Mouse (Mus musculus) lung, embryonic 14.5 days (tissue): ENCODE measurements around the gene Ltb. TPM values are rescaled to one million over a fixed set of nuclear protein-coding genes. Genes with fewer than 3 reads are reported as not detected.

Experiments
- ATAC-seq: fragments of 200-750 bp; cut with Nextera tagmentation; 2 replicates; pipeline ENCODE4 v1.8.0; 2017; ENCODE audit warnings: mild to moderate bottlenecking, moderate TSS enrichment, moderate library complexity; ENCODE audit not compliant: insufficient read depth
- DNase-seq: peaks from one replicate; pipeline ENCODE4 v3.0.0-alpha.2; 2015
- H3K27ac ChIP-seq: fragments of 300-500 bp; sonication (generic); 2 replicates; pipeline ENCODE4 v1.5.1; 2014; ENCODE audit warnings: low read depth, mild to moderate bottlenecking, moderate library complexity
- H3K27me3 ChIP-seq: fragments of 300-500 bp; sonication (generic); 2 replicates; pipeline ENCODE4 v1.6.1; 2014; ENCODE audit warnings: low read length, control low read depth; ENCODE audit not compliant: insufficient read depth
- H3K36me3 ChIP-seq: fragments of 300-500 bp; sonication (generic); 2 replicates; pipeline ENCODE4 v1.6.1; 2014; ENCODE audit warnings: control low read depth; ENCODE audit not compliant: insufficient read depth
- H3K4me1 ChIP-seq: fragments of 300-500 bp; sonication (generic); 2 replicates; pipeline ENCODE4 v1.6.1; 2014; ENCODE audit warnings: antibody characterized with exemption, control low read depth; ENCODE audit not compliant: insufficient read depth
- H3K4me2 ChIP-seq: fragments of 300-500 bp; sonication (generic); 2 replicates; pipeline ENCODE4 v1.6.1; 2014; ENCODE audit warnings: mild to moderate bottlenecking
- H3K4me3 ChIP-seq: fragments of 300-500 bp; sonication (generic); 2 replicates; pipeline ENCODE4 v1.5.1; 2014; ENCODE audit warnings: low read depth, low read length
- H3K9ac ChIP-seq: fragments of 300-500 bp; sonication (generic); 2 replicates; pipeline ENCODE4 v1.6.1; 2014
- H3K9me3 ChIP-seq: fragments of 300-500 bp; sonication (generic); 2 replicates; pipeline ENCODE4 v1.6.1; 2016; ENCODE audit warnings: low read depth, low read length, control low read depth
- CTCF ChIP-seq: IDR thresholded peaks from 2 replicates; pipeline ENCODE4 v1.5.1; 2016; ENCODE audit warnings: antibody characterized with exemption, low read depth
- WGBS: fragments of 180-500 bp; shearing (Covaris S2); extraction: QIAGEN DNeasy Blood & Tissue Kit; methylation state at CpG from one replicate; pipeline ENCODE4 v1.1.7; 2014; 5-methylcytosine and 5-hydroxymethylcytosine counted together
- microRNA-seq: library from miRNA; unstranded; fragments of <30 nt; microRNA quantifications from one replicate; pipeline ENCODE4, GENCODE M21; 2016; ENCODE audit warnings: borderline number of aligned reads
- polyA plus RNA-seq: library from polyadenylated mRNA; unstranded; fragments of >200 nt; fragmentation: Nextera tagmentation; extraction: Ambion mirVana; gene quantifications from 2 replicates; pipeline ENCODE4 v1.2.1, GENCODE M21; 2014

Ltb gene
- polyA plus RNA-seq, 1 experiment from 2014 or later: not detected

DNA sequence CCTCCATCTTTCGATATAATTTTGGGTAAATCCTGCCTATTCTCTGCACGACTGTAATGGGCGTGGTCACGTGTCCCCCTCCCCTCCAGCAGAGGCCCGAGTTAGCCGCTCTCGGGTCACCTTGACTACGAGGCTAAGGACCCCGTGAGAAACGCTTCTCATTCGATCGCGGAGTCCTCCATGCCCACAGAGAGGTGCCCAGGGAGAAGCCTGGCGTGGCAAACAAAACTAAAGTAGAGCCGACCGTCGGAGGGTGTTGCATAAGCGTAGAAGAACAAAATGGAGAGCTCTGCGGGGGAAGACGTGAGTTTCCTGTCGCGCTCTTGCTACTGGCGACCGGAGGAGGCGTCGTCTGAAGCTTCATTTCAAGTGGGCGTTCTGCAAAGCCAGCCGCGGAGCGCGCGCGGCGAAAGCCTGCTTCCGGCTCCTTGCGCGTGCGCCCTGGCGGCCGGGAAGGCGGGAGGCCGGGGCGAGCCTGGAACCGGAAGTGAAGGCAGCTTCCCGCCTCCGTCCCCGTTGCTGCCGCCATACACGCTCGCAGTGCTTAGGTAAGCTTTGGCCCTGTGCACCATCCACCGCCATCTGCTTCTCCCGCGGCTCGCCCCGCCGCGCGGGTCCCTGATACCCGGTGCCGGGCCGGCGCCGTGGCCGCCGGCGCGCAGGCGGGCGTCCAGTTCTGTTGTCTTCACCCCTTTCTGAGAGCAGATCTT, 47.2 kb downstream of the Ltb start, which contains the start of gene Ddx39b:
Ddx39b (plus strand) TSS at position 442 of the 710 bp plus-strand sequence.
- DNase-seq (peak; percentile 98), ATAC-seq (peak; percentile 90)
- TF ChIP-seq CTCF: no peak
- H3K9me3 ChIP-seq: no peaks in the 10 kb centered on the region
- H3K9ac ChIP-seq: peak within 1 kb of the TSS; percentile 100
- peak within 1 kb of the TSS; percentile 97 for H3K4me3 ChIP-seq
- peaks cover 14% of the 10 kb centered on the region for H3K4me1 ChIP-seq
- H3K36me3 ChIP-seq: peaks cover 37% of the 10 kb centered on the region
- no peaks in the 10 kb centered on the region for H3K27me3 ChIP-seq
- peak within 1 kb of the TSS; percentile 100 for H3K27ac ChIP-seq
- H3K4me2 ChIP-seq: peak within 1 kb of the TSS; percentile 85
- under 1% methylated on average over 69 of the region's 69 CpGs for WGBS

DNA sequence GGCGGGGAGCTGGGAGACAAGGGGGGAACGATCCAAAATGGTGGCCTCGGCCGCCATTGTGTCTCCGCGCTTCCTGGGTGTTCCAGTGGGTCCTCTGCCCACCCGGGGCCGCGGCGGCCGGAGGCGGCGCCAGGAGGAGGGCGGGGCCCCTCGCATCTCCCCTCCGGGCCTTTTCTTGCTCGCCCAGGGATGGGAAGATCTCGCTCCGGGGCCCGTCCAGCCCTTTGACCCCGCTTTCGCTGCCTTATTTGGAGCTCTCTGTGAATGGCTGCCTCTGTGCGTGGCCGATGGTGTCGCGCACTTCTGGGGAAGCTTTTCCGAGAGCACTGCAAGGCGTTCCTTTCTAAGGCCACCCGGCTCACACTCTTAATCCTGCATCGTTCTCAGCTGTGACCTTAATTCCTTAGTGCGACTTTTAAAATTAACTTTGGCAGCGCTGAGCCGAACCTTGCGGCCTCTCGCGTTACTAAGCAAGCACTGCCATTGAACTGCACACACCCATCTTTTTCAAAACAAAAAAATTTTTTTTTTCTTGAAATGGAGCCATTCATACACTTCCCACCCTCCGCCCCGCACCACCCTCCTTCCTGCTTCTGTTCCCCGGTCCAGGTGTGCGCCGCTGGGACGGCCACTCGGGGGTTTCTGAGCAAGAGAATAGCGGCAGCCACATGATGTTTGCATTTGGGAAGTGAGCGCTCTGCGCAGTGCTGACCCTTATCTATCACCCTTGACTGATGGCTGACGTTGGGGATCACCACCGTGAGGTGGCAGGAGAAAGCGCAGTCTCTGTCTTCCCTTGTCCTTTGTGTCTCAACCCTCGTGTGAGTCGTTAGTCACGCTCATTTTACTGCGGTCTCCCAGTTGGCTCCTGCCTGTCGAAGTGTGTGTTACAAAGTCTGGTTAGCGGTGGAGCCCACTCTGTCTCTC, 48.0 kb downstream of the Ltb start:
- H3K4me1 ChIP-seq: peaks cover 14% of the 10 kb centered on the region
- peak overlapping the region; percentile 100 for H3K27ac ChIP-seq
- peak overlapping the region; percentile 100 for H3K9ac ChIP-seq
- peak; percentile 25 for TF ChIP-seq CTCF
- ATAC-seq (peak; percentile 55), DNase-seq (peak; percentile 84)
- no peaks in the 10 kb centered on the region for H3K27me3 ChIP-seq
- peak overlapping the region; percentile 85 for H3K4me2 ChIP-seq
- H3K9me3 ChIP-seq: no peaks in the 10 kb centered on the region
- under 1% methylated on average over 50 of the region's 55 CpGs for WGBS
- H3K36me3 ChIP-seq: peaks cover 45% of the 10 kb centered on the region
- peak overlapping the region; percentile 97 for H3K4me3 ChIP-seq

DNA sequence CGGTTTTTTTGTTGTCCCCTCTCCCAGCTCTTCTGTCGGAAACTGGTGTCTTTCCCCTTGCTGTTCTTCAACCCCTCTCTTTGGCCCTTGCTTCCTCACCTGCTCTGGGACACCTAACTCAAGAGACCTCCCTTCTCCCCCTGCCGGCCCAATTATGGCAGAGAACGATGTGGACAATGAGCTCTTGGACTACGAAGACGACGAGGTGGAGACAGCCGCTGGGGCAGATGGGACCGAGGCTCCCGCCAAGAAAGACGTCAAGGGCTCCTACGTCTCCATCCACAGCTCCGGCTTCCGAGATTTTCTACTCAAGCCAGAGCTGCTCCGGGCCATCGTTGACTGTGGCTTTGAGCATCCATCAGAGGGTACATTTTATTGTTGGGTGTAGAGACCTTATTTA, 48.8 kb downstream of the Ltb start:
- under 1% methylated on average over 16 of the region's 16 CpGs for WGBS
- peak; percentile 48 for TF ChIP-seq CTCF
- no peaks in the 10 kb centered on the region for H3K9me3 ChIP-seq
- peak overlapping the region; percentile 100 for H3K9ac ChIP-seq
- peak; percentile 76 for DNase-seq
- no peaks in the 10 kb centered on the region for H3K27me3 ChIP-seq
- ATAC-seq: no peak
- peaks cover 51% of the 10 kb centered on the region for H3K36me3 ChIP-seq
- H3K4me2 ChIP-seq: peak overlapping the region; percentile 85
- H3K4me1 ChIP-seq: peaks cover 14% of the 10 kb centered on the region
- peak overlapping the region; percentile 97 for H3K4me3 ChIP-seq
- H3K27ac ChIP-seq: peak overlapping the region; percentile 100

DNA sequence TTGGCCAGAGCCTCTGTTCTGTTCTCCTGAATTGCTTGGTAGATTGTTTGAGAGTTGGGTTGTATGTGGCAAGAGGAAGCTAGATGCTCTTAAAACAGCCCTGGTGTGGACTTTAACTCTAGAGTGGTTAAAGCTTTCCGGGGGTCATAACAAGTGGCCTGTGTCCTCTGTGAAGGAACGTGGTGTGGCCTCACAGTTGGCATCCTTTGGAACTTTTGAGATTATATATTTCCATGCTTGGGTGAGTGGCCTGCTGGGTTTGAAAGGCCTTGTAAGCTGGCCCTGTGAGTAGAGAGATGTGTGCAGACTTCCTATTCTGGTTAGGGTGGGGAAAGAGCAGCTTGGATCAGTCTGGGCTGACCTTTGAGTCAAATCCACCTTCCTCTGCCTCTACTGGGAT, 50.8 kb downstream of the Ltb start:
- Histone ChIP-seq H3K4me2 (peak overlapping the region; percentile 85), H3K4me1 (peaks cover 14% of the 10 kb centered on the region), H3K4me3 (peak overlapping the region; percentile 97), H3K9me3 (no peaks in the 10 kb centered on the region), H3K36me3 (peaks cover 70% of the 10 kb centered on the region), H3K9ac (peak overlapping the region; percentile 100), H3K27ac (no peak overlapping the region), H3K27me3 (no peaks in the 10 kb centered on the region)
- DNase-seq: no peak
- 65% methylated on average over 2 of the region's 2 CpGs for WGBS
- no peak for ATAC-seq
- no peak for TF ChIP-seq CTCF

Small RNA genes lying within 50 kb of the gene (microRNA-seq; reads per million reads assigned to microRNA genes)
- gene Mir6973a: not detected
- not detected for gene Mir6974
- 2.9 reads per million, percentile 7 among the genes with 10 or more reads in this experiment for gene Mir6975

Other genes with a start within 250 kb of the Ltb start
- 0.16 and 0.35 TPM in 2 replicates for gene Hspa1b, start 235.2 kb upstream of the Ltb start, polyA plus RNA-seq
- gene Gm20481, start 224.5 kb upstream of the Ltb start, polyA plus RNA-seq: 1.3 TPM in 1 of 2 replicates, not detected in the other
- 2.0 and 2.1 TPM in 2 replicates for gene Hspa1a, start 222.3 kb upstream of the Ltb start, polyA plus RNA-seq
- 0.83 and 1.1 TPM in 2 replicates for gene Hspa1l, start 221.7 kb upstream of the Ltb start, polyA plus RNA-seq
- 241 and 265 TPM in 2 replicates for gene Lsm2, start 212.6 kb upstream of the Ltb start, polyA plus RNA-seq
- 135 and 161 TPM in 2 replicates for gene Vars, start 193.5 kb upstream of the Ltb start, polyA plus RNA-seq
- gene Vwa7, start 177.9 kb upstream of the Ltb start, polyA plus RNA-seq: 0.11 and 0.47 TPM in 2 replicates
- gene Sapcd1, start 166.4 kb upstream of the Ltb start, polyA plus RNA-seq: 16.1 and 17.2 TPM in 2 replicates
- gene Msh5, start 147.7 kb upstream of the Ltb start, polyA plus RNA-seq: 4.2 and 4.6 TPM in 2 replicates
- gene Clic1, start 144.5 kb upstream of the Ltb start, polyA plus RNA-seq: 67.1 and 73.6 TPM in 2 replicates
- gene Ddah2, start 135.4 kb upstream of the Ltb start, polyA plus RNA-seq: 319 and 338 TPM in 2 replicates
- 0.38 TPM in 1 of 2 replicates, not detected in the other for gene Ly6g6c, start 129.1 kb upstream of the Ltb start, polyA plus RNA-seq
- 0.95 and 1.4 TPM in 2 replicates for gene Mpig6b, start 128.3 kb upstream of the Ltb start, polyA plus RNA-seq
- gene Ly6g6e, start 117.5 kb upstream of the Ltb start, polyA plus RNA-seq: 0.39 and 0.43 TPM in 2 replicates
- 2.7 and 4.0 TPM in 2 replicates for gene Ly6g6d, start 116.4 kb upstream of the Ltb start, polyA plus RNA-seq
- 0.49 and 0.96 TPM in 2 replicates for gene Ly6g6f, start 108.8 kb upstream of the Ltb start, polyA plus RNA-seq
- 79.7 and 80.9 TPM in 2 replicates for gene Abhd16a, start 105.2 kb upstream of the Ltb start, polyA plus RNA-seq
- not detected in 2 replicates for gene Ly6g5c, start 86.2 kb upstream of the Ltb start, polyA plus RNA-seq
- gene Ly6g5b, start 79.0 kb upstream of the Ltb start, polyA plus RNA-seq: 1.1 TPM in 2 replicates
- 18.3 and 19.0 TPM in 2 replicates for gene Gpank1, start 73.0 kb upstream of the Ltb start, polyA plus RNA-seq
- 288 and 291 TPM in 2 replicates for gene Csnk2b, start 72.4 kb upstream of the Ltb start, polyA plus RNA-seq
- 6.8 and 7.6 TPM in 2 replicates for gene D17H6S53E, start 68.1 kb upstream of the Ltb start, polyA plus RNA-seq
- 0.31 and 0.67 TPM in 2 replicates for gene Apom, start 62.4 kb upstream of the Ltb start, polyA plus RNA-seq
- gene Bag6, start 59.3 kb upstream of the Ltb start, polyA plus RNA-seq: 65.9 and 69.1 TPM in 2 replicates
- gene Prrc2a, start 29.5 kb upstream of the Ltb start, polyA plus RNA-seq: 210 and 238 TPM in 2 replicates
- gene Aif1, start 18.4 kb upstream of the Ltb start, polyA plus RNA-seq: 6.0 and 11.9 TPM in 2 replicates
- 11.6 and 14.1 TPM in 2 replicates for gene Lst1, start 6.0 kb upstream of the Ltb start, polyA plus RNA-seq
- gene Tnf, start 7.6 kb downstream of the Ltb start, polyA plus RNA-seq: 0.12 and 0.21 TPM in 2 replicates
- gene Lta, start 10.9 kb downstream of the Ltb start, polyA plus RNA-seq: 0.26 TPM in 1 of 2 replicates, not detected in the other
- 0.37 and 0.70 TPM in 2 replicates for gene Gm16181, start 26.4 kb downstream of the Ltb start, polyA plus RNA-seq
- gene Atp6v1g2, start 39.2 kb downstream of the Ltb start, polyA plus RNA-seq: 3.7 and 5.9 TPM in 2 replicates
- 3.0 and 4.5 TPM in 2 replicates for gene Nfkbil1, start 41.4 kb downstream of the Ltb start, polyA plus RNA-seq
- gene Ddx39b, start 47.3 kb downstream of the Ltb start, polyA plus RNA-seq: 529 and 569 TPM in 2 replicates
- gene H2-D1, start 68.3 kb downstream of the Ltb start, polyA plus RNA-seq: 69.7 and 73.2 TPM in 2 replicates
- gene H2-Q1, start 126.0 kb downstream of the Ltb start, polyA plus RNA-seq: 1.0 and 1.1 TPM in 2 replicates
- gene H2-Q2, start 147.8 kb downstream of the Ltb start, polyA plus RNA-seq: 9.5 and 10.8 TPM in 2 replicates
- 5.0 and 6.0 TPM in 2 replicates for gene H2-Q4, start 185.2 kb downstream of the Ltb start, polyA plus RNA-seq
- gene H2-Q6, start 230.4 kb downstream of the Ltb start, polyA plus RNA-seq: 0.54 and 0.61 TPM in 2 replicates
- gene H2-Q7, start 244.7 kb downstream of the Ltb start, polyA plus RNA-seq: 6.9 and 7.3 TPM in 2 replicates